Mouse (Mus musculus) liver, postnatal 0 days (tissue): ENCODE results near the gene Thsd4.

Experiments used
- CTCF ChIP-seq: sonication (generic); IDR thresholded peaks from 2 replicates; pipeline ENCODE4 v1.5.1; 2016; ENCODE audit warnings: antibody characterized with exemption, low read depth
- EP300 ChIP-seq: IDR thresholded peaks from 2 replicates; pipeline ENCODE4 v1.6.1; 2016; ENCODE audit warnings: antibody characterized with exemption, low read depth, mild to moderate bottlenecking

GRCm38 (mm10) chr9:60143816-60144215, 378.0 kb downstream of the Thsd4 start:
- TF ChIP-seq CTCF (no peak), EP300 (no peak)
